Mouse (Mus musculus): ENCODE data around the gene Eif4ebp2.

- TF ChIP-seq CTCF (IDR thresholded peaks at IDR 0.05; ENCODE audit: control insufficient read depth, insufficient read depth, insufficient read length), result no peak
- no peak for TF ChIP-seq MYOD1 (IDR thresholded peaks at IDR 0.05; ENCODE audit: control insufficient read depth, insufficient read length, low read depth)
- TF ChIP-seq MAX (IDR thresholded peaks at IDR 0.05), result no peak
- no peak for TF ChIP-seq FOSL1 (IDR thresholded peaks at IDR 0.05; ENCODE audit: insufficient read depth, low read length, poor library complexity, severe bottlenecking)
- TF ChIP-seq MYOG (IDR thresholded peaks at IDR 0.05; ENCODE audit: control insufficient read depth, extremely low read depth, insufficient read length), result no peak
- no peak for TF ChIP-seq USF1 (IDR thresholded peaks at IDR 0.05; ENCODE audit: low read depth)
Measured at GRCm38 (mm10) chr10:61480488-61480887, 28.0 kb upstream of the Eif4ebp2 start.
